Mouse (Mus musculus) spleen, adult 12 weeks (tissue): Measurements from ENCODE around the gene Nsun2.
"Not testable (repeated sequence)": the region's sequence is repeated elsewhere in the genome, so short reads cannot be mapped to it uniquely, and the experiment has no call there.

ENCODE experiments used
- DNase-seq: peaks from one replicate; pipeline ENCODE4 v3.0.0; 2022; ENCODE audit warnings: low spot score

Gene Nsun2

GRCm38 (mm10) chr13:69554255-69554654 lies 20.7 kb downstream of the Nsun2 start:
- DNase-seq = no peak

GRCm38 (mm10) chr13:69555045-69555444 lies 21.5 kb downstream of the Nsun2 start:
- no peak for DNase-seq

GRCm38 (mm10) chr13:69555957-69556482 lies 22.5 kb downstream of the Nsun2 start:
- DNase-seq = no peak

- no peak for DNase-seq
These were observed 23.2 kb downstream of the Nsun2 start for GRCm38 (mm10) chr13:69556728-69557127.

- no peak for DNase-seq
These were observed 24.6 kb downstream of the Nsun2 start for GRCm38 (mm10) chr13:69558098-69558660.

GRCm38 (mm10) chr13:69559291-69559961 lies 25.9 kb downstream of the Nsun2 start:
- no peak for DNase-seq

GRCm38 (mm10) chr13:69562004-69562403 lies 28.5 kb downstream of the Nsun2 start:
- no peak for DNase-seq

- no peak for DNase-seq
These were observed 29.4 kb downstream of the Nsun2 start for GRCm38 (mm10) chr13:69562654-69563574.

GRCm38 (mm10) chr13:69563905-69564304 lies 30.4 kb downstream of the Nsun2 start:
- no peak for DNase-seq

GRCm38 (mm10) chr13:69564573-69564972 lies 31.0 kb downstream of the Nsun2 start:
- no peak for DNase-seq

GRCm38 (mm10) chr13:69565401-69565800 lies 31.9 kb downstream of the Nsun2 start:
- DNase-seq = not testable (repeated sequence)

GRCm38 (mm10) chr13:69569201-69569600 lies 35.7 kb downstream of the Nsun2 start:
- DNase-seq = no peak

- DNase-seq = no peak
These were observed 39.0 kb downstream of the Nsun2 start for GRCm38 (mm10) chr13:69572594-69572993.

GRCm38 (mm10) chr13:69576676-69577075 lies 43.1 kb downstream of the Nsun2 start:
- no peak for DNase-seq

GRCm38 (mm10) chr13:69577181-69577834 lies 43.8 kb downstream of the Nsun2 start:
- DNase-seq = no peak

GRCm38 (mm10) chr13:69582411-69582810 lies 48.9 kb downstream of the Nsun2 start:
- no peak for DNase-seq

- DNase-seq = no peak
These were observed 50.0 kb downstream of the Nsun2 start for GRCm38 (mm10) chr13:69583591-69583990.

GRCm38 (mm10) chr13:69585828-69586227 lies 52.3 kb downstream of the Nsun2 start:
- DNase-seq = no peak

GRCm38 (mm10) chr13:69586337-69586736 lies 52.8 kb downstream of the Nsun2 start:
- DNase-seq = no peak

GRCm38 (mm10) chr13:69587849-69588248 lies 54.3 kb downstream of the Nsun2 start:
- no peak for DNase-seq

- DNase-seq = no peak
These were observed 54.7 kb downstream of the Nsun2 start for GRCm38 (mm10) chr13:69588263-69588662.

GRCm38 (mm10) chr13:69591338-69591737 lies 57.8 kb downstream of the Nsun2 start:
- DNase-seq = no peak
